Mouse (Mus musculus): ENCODE data around the gene Olfr568. TPM values are rescaled to one million over a fixed set of nuclear protein-coding genes. Genes with fewer than 3 reads are reported as not detected.

The Olfr568 gene
- total RNA-seq (2021) = not detected

DNA sequence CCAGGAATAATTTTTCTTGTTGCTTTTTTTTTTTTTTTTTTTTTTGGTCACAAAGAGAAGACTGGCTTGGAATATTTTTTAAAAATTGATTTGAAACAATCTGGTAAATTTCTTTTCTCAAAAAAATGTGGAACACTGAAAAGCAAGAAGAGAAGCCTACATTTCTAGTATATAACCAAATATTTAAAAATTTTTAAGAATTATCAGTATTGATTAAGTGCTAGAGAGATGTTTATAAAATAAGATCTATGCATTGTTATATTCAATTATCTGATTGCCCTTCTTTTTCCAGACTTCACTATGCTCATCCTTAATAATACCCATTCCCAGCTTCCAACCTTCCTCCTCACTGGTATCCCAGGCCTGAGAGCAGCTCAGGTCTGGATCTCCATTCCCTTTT, at the start of gene Olfr568:
Gene Olfr568 (plus strand): TSS at position 301 of the 400 bp plus-strand sequence.
- no peak for DNase-seq

DNA sequence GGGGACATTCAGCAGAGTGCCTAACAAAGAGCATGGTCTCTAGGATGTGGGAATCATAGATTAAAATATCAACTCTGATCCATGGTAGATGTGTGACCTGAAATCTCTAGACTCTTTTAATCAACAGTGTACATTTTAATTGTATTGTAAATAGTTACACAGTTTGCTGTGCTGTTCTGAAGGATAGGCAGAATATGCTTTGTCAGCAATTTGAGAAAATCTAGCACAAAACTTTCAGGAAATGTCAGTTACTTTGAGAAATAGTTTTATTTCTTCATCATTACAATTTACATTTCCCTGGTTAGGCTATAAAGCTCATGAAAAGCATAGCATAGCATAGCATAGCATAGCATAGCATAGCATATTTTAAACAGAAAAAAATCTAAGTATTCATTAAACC, 21.1 kb upstream of the Olfr568 start:
- DNase-seq = no peak

GRCm38 (mm10) chr7:102858665-102859064, 18.3 kb upstream of the Olfr568 start, which contains the start of gene Olfr566:
Gene Olfr566 (minus strand): TSS chr7:102858765.
- no peak for DNase-seq

DNA sequence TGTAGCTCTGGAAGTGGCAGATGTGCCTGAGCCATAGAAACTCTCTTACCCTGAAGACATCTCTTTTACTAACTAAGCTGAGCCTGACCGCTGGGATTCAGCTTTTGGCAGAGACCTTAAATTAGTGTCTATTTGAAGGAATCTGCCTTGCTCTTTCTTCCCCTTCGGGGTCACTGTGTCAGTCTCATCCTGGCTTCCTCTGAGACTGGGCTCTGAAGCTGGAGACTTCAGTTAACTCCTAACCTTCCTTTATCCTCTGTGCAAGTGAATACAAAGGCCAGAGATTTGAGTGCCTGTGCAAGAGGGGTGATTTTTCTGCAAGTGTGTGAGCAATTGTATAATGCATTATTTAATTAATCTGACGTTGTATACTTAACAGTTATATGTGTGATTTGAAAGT, 13.9 kb downstream of the Olfr568 start, which contains the start of gene Olfr569:
Gene Olfr569 (minus strand): TSS at position 101 of the 400 bp plus-strand sequence.
- DNase-seq = no peak

- no peak for DNase-seq
Observed at GRCm38 (mm10) chr7:102915261-102915660, 38.3 kb downstream of the Olfr568 start.

DNA sequence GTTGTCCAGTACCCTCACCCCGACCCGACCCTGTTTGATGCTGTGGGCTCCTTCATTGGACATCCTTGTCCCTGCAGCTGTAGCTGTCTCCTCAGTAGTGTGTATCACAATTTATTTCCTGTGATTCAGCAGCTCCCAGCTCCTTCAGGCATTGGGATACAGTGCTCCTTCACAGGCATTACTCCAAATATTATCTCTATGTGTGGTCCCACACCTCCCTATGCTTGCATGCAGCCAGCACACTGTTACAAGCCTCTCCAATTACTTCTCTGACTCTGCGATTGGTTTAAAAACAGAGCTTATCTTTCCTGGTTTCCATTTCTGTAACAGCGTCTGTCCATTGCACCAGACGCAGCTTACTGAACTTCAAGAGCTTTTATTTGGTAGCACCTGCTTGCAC, 39.5 kb downstream of the Olfr568 start:
- DNase-seq = no peak

- DNase-seq = no peak
Observed at GRCm38 (mm10) chr7:102917032-102917875, 40.3 kb downstream of the Olfr568 start, which contains the start of gene Olfr571. Gene Olfr571 (minus strand): TSS chr7:102917536.

GRCm38 (mm10) chr7:102919632-102920031, 42.7 kb downstream of the Olfr568 start:
- DNase-seq = peak; percentile 17

GRCm38 (mm10) chr7:102924109-102924508, 47.2 kb downstream of the Olfr568 start, which contains the start of gene Olfr572:
Gene Olfr572 (plus strand): TSS chr7:102924409.
- DNase-seq = no peak

GRCm38 (mm10) chr7:102927105-102927504, 50.2 kb downstream of the Olfr568 start:
- DNase-seq = no peak

Other genes starting within 250 kb of the Olfr568 start
- not detected for gene Olfr554, start 238.7 kb upstream of the Olfr568 start, total RNA-seq (2021)
- gene Olfr555, start 218.3 kb upstream of the Olfr568 start, total RNA-seq (2021) = not detected
- gene Olfr556, start 212.2 kb upstream of the Olfr568 start, total RNA-seq (2021) = not detected
- gene Trim68, start 189.8 kb upstream of the Olfr568 start, total RNA-seq (2021) = 1 to 10 TPM; 8.3 to 9.6 TPM
- gene Olfr557, start 181.2 kb upstream of the Olfr568 start, total RNA-seq (2021) = not detected
- 1 to 10 TPM; 2.9 to 3.1 TPM for gene Olfr558, start 174.9 kb upstream of the Olfr568 start, total RNA-seq (2021)
- gene Olfr33, start 158.1 kb upstream of the Olfr568 start, total RNA-seq (2021) = not detected
- not detected for gene Olfr559, start 149.6 kb upstream of the Olfr568 start, total RNA-seq (2021)
- under 1 TPM; 0.19 to 0.23 TPM for gene Olfr560, start 117.8 kb upstream of the Olfr568 start, total RNA-seq (2021)
- 1 to 10 TPM; 1.1 to 1.4 TPM for gene Olfr78, start 117.7 kb upstream of the Olfr568 start, total RNA-seq (2021)
- gene Olfr561, start 105.9 kb upstream of the Olfr568 start, total RNA-seq (2021) = not detected
- gene Olfr564, start 73.6 kb upstream of the Olfr568 start, total RNA-seq (2021) = not detected
- not detected for gene Olfr566, start 18.4 kb upstream of the Olfr568 start, total RNA-seq (2021)
- gene Olfr569, start 13.8 kb downstream of the Olfr568 start, total RNA-seq (2021) = not detected
- not detected for gene Olfr570, start 17.5 kb downstream of the Olfr568 start, total RNA-seq (2021)
- not detected for gene Olfr571, start 40.4 kb downstream of the Olfr568 start, total RNA-seq (2021)
- not detected for gene Olfr572, start 47.3 kb downstream of the Olfr568 start, total RNA-seq (2021)
- not detected for gene Olfr573-ps1, start 65.5 kb downstream of the Olfr568 start, total RNA-seq (2021)
- gene Olfr574, start 71.3 kb downstream of the Olfr568 start, total RNA-seq (2021) = not detected
- gene Olfr575, start 81.7 kb downstream of the Olfr568 start, total RNA-seq (2021) = not detected
- gene Olfr576, start 85.5 kb downstream of the Olfr568 start, total RNA-seq (2021) = not detected
- not detected for gene Olfr577, start 98.8 kb downstream of the Olfr568 start, total RNA-seq (2021)
- gene Olfr578, start 112.2 kb downstream of the Olfr568 start, total RNA-seq (2021) = not detected
- gene Olfr582, start 160.9 kb downstream of the Olfr568 start, total RNA-seq (2021) = not detected
- not detected for gene Olfr583, start 174.2 kb downstream of the Olfr568 start, total RNA-seq (2021)
- gene Olfr584, start 204.8 kb downstream of the Olfr568 start, total RNA-seq (2021) = not detected
- not detected for gene Olfr585, start 220.6 kb downstream of the Olfr568 start, total RNA-seq (2021)
- gene Olfr586, start 248.5 kb downstream of the Olfr568 start, total RNA-seq (2021) = not detected